Mouse (Mus musculus): ENCODE measurements around the gene Kdm2b. TPM values are rescaled to one million over a fixed set of nuclear protein-coding genes. Genes with fewer than 3 reads are reported as not detected.

The Kdm2b gene
- polyA plus RNA-seq, 1 experiment: 102 TPM

DNA sequence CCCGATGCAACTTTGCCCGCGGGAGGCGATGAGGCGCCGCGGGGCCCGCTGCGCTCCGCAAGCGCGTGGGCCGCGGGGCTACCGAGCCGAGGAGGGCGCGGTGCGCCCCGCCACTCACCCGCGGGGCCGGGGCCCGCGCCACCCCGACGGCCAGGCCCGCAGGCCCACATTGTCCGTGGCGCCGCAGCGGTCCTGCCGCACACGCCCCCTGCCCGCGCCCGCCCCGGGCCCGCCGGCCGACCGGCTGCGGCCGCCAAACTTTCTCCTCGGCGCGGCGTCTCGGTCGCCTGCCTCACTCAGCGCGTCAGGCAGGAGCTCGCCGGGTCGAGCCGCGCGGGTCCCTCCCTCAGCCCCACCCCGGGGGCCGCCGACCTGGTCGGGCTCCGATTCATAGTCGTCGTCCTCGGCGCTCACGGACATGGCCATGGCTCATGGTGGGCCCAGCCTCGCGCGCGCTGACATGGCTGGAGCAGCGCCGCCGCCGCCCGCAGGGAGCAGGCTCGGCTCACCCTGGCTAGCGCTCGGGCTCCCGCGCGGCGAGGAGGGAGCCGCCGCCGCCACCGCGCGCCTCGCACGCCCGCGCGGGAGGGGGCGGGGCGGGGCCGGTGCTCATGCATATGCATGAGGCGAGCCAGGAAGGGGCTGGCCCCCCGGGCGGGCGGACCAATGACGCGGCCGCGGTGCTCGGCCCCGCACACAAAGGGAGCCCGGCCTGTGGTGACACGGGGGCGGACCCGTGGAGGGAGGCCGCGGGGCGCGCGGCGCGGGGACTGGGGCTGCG, 89.7 kb downstream of the Kdm2b start:
- TF ChIP-seq CTCF (IDR thresholded peaks at IDR 0.05; ENCODE audit: borderline replicate concordance, extremely low read depth, insufficient read depth, insufficient read length) (no peak), POLR2A (IDR thresholded peaks at IDR 0.05; ENCODE audit: borderline replicate concordance, extremely low read depth, insufficient read depth, insufficient read length, poor library complexity, severe bottlenecking) (peak; percentile 84)
- peak; percentile 95 for DNase-seq (ENCODE audit: low read depth)

DNA sequence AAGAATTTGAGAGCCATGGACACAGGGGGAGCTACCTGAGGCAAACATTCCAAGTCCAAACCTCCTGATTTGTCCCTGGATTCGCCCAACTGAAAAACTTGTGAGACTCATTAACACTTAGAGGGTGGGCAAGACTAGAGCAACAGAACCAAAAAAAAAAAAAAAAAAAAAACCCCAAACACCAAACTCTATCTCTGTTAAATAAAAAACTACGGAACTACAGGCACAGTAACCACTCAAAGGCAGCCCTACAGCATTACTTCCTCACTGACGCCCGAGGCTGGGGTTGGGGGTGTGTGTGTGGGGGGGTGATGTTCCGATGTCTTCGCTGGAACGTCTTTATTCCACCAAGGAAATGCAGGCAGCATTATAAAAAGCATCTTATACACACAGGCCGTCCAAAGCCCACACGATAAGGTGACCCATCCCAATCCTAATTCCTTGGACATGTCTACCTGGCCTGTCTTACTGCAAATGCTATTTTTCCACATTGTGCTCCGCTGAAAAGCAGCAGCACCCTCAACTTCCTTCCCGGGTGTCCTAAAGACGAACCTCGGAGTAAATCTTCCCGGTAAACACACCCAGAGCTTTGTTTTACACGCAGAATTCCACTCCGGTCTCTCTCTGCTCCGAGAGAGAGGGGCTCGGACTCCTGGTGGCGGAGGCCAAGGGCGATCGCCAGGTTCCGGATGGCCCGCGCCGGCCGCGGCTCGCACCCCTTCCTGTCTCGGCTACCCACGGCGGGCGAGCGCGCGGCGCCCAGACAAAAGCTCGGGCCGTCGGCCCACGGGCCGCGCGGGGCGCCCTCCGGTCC, 90.5 kb downstream of the Kdm2b start:
- TF ChIP-seq CTCF (IDR thresholded peaks at IDR 0.05; ENCODE audit: borderline replicate concordance, extremely low read depth, insufficient read depth, insufficient read length): no peak
- no peak for TF ChIP-seq POLR2A (IDR thresholded peaks at IDR 0.05; ENCODE audit: borderline replicate concordance, extremely low read depth, insufficient read depth, insufficient read length, poor library complexity, severe bottlenecking)

DNA sequence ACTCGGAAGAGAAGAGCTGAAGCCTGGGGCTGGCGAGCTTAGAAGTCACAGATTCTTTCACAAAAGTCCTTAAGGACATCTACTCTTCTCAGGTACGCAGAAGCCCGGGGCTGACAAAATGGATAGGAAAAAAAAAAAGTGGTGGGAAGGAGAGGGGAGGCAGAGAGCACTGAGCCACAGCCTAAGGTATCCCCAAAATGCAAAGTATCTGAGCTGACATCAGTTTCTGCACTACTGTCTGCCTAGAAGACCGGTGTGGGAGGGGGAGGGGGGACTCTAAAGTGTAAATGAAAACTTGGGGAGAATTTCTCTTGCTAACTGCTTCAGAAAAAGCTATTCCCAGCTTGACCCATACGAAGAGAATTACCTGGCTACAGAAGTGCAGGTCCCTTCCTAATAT, 91.5 kb downstream of the Kdm2b start:
- TF ChIP-seq CTCF (IDR thresholded peaks at IDR 0.05; ENCODE audit: borderline replicate concordance, extremely low read depth, insufficient read depth, insufficient read length): no peak
- no peak for TF ChIP-seq POLR2A (IDR thresholded peaks at IDR 0.05; ENCODE audit: borderline replicate concordance, extremely low read depth, insufficient read depth, insufficient read length, poor library complexity, severe bottlenecking)
- no peak for DNase-seq (ENCODE audit: low read depth)

More for the DNA sequence above, 90.5 kb downstream of the Kdm2b start:
- DNase-seq (ENCODE audit: low read depth): peak; percentile 35

DNA sequence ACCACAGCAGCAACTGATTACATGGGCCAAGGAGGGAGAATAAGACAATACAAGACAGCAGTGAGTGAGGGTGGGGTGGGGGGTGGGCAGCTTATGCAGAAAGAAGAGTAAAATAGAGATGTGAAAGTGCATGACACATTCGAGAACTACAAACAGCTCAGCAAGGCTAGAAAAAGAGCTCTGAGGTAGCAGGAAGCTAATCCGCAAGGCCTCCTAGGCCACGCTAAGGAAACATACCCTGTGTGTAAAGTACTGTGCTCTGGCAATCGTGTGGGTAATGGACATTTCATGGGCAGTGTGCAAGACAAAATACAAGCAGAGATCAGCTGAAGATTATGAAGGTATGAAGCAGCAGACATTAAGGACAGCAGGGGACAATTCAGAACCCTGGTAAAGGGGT, 94.8 kb downstream of the Kdm2b start:
- TF ChIP-seq CTCF (IDR thresholded peaks at IDR 0.05; ENCODE audit: borderline replicate concordance, extremely low read depth, insufficient read depth, insufficient read length) (no peak), POLR2A (IDR thresholded peaks at IDR 0.05; ENCODE audit: borderline replicate concordance, extremely low read depth, insufficient read depth, insufficient read length, poor library complexity, severe bottlenecking) (no peak)
- DNase-seq (ENCODE audit: low read depth): no peak

DNA sequence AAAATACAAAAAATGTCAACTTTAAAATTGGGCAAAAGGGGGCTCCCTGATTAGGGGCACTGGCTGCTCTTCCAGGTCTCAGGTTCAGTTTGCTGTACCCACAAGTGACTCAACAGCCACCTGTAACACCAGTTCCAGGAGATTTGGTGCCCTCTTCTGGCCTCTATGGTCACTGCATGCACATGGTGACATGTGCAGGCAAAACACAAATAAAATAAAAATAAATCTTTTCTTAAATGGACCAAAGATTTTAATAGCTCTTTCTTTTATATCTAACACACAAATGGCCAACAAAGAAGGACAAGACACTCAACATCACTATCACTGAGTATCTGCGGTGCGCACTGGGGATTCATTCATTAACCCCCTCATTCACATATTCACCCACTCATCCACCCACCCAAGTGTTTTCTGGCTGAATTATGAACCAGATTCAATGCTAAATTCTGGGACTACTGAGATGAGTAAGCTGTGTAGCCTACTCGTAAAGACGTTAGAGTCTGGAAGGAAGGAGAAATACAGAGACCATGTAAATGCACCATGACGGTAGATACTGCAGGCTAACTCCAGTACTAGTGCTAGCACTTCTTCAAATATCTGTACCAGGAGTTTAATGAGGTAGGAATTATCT, 95.5 kb downstream of the Kdm2b start:
- DNase-seq (ENCODE audit: low read depth): peak; percentile 60
- no peak for TF ChIP-seq POLR2A (IDR thresholded peaks at IDR 0.05; ENCODE audit: borderline replicate concordance, extremely low read depth, insufficient read depth, insufficient read length, poor library complexity, severe bottlenecking)
- peak; percentile 68; the same call in 1 of the 2 replicates for TF ChIP-seq CTCF (IDR thresholded peaks at IDR 0.05; ENCODE audit: borderline replicate concordance, extremely low read depth, insufficient read depth, insufficient read length)

DNA sequence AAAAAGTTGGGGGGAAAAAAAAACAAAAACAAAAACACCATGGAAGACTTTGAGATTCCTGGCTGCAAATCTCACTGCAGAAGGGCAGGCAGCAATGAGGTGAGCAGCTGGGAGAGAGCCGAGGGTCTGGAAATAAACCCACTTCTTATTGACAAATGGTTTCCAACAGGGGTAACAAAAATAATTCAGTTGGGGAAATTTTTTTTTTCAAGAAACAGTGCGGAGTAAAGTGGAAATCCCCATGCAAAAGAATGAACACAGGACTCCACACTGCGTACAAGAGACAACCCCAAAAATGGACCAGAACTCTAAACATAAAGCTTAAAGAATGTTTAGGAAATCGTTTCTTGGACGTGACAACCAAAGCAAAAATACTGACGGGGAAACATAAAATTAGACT, 96.4 kb downstream of the Kdm2b start:
- DNase-seq (ENCODE audit: low read depth): no peak
- no peak for TF ChIP-seq CTCF (IDR thresholded peaks at IDR 0.05; ENCODE audit: borderline replicate concordance, extremely low read depth, insufficient read depth, insufficient read length)
- no peak for TF ChIP-seq POLR2A (IDR thresholded peaks at IDR 0.05; ENCODE audit: borderline replicate concordance, extremely low read depth, insufficient read depth, insufficient read length, poor library complexity, severe bottlenecking)

DNA sequence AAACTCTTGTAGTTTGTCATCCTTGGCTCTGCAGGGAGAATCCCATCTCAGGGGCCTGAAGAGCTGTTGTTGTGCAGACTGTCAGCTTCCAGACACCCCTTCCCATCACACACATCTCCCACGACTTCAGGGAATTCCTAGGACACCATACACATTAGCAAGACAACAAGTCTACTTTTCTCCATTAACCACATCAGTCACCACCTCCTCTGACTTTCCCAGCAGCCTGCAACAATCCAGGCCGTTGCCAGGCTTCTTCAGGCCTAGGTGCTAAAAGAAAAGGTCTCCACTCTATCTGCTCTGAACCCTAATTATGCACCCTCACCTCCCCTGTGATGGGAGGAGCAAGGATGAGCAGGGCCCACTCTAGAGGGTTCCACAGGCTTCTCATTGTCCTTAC, 99.2 kb downstream of the Kdm2b start:
- TF ChIP-seq POLR2A (IDR thresholded peaks at IDR 0.05; ENCODE audit: borderline replicate concordance, extremely low read depth, insufficient read depth, insufficient read length, poor library complexity, severe bottlenecking) (no peak), CTCF (IDR thresholded peaks at IDR 0.05; ENCODE audit: borderline replicate concordance, extremely low read depth, insufficient read depth, insufficient read length) (no peak)
- DNase-seq (ENCODE audit: low read depth): no peak

DNA sequence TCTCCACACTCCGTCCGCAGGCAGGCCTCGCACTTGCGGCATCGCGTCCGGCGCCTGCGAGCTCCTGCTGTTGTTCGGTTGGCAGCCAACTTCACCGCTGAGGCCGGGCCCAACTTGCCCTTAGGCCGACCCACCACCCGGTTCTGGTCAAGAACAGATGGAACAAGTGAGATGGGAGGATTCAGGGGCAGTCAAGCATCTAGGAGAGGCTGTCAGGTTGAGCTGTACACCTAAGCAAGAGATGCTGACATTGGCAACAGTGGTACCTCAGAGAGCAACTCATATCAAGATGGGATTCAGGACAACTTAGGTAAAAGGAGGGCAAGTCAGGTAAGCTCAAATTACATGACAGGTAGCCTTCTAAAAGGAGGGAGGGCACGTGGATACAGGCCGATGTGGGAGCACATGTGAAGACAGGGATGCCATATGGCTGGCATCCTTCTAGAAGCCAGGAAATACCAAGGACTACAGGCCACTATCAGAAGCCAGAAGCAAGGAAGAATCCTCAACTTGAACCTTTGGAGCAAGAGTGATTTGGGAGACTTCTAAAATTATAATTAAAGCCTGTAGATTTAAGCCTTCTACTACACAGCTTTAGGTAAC, 100.9 kb downstream of the Kdm2b start:
- no peak for TF ChIP-seq CTCF (IDR thresholded peaks at IDR 0.05; ENCODE audit: borderline replicate concordance, extremely low read depth, insufficient read depth, insufficient read length)
- no peak for TF ChIP-seq POLR2A (IDR thresholded peaks at IDR 0.05; ENCODE audit: borderline replicate concordance, extremely low read depth, insufficient read depth, insufficient read length, poor library complexity, severe bottlenecking)
- DNase-seq (ENCODE audit: low read depth): no peak

DNA sequence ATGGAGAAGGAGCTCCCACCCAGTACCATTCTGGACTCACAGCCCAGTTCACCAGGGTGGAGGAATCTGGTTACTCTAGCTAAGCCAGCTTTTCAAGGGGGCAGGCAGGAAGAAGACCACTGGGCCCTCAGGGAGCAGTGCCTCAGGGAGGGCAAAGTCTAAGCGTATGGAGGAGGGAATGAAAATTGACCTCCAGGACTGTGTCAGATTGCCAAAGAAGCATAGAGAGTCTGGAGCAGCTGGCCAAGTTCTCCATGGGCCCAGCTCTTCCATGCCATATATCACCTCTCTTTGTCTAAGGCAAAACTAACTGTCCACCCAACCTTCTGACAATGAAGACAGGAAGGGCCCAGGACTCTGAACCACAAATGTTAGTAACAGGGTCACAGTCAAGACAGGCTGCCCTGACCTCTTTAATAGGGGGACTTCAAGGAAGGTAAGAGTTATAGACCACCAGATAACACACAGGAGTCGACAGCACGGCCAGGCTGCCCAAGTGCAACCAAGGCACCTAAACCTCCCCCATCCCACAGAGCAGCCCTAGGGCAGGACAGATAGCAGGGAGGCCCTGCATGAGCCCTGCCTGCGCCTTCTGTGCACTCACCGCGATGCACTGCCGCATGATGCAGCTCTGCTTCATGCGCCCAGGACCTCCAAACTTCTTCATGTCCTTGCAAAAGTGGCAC, 101.6 kb downstream of the Kdm2b start:
- TF ChIP-seq POLR2A (IDR thresholded peaks at IDR 0.05; ENCODE audit: borderline replicate concordance, extremely low read depth, insufficient read depth, insufficient read length, poor library complexity, severe bottlenecking): no peak
- no peak for TF ChIP-seq CTCF (IDR thresholded peaks at IDR 0.05; ENCODE audit: borderline replicate concordance, extremely low read depth, insufficient read depth, insufficient read length)

DNA sequence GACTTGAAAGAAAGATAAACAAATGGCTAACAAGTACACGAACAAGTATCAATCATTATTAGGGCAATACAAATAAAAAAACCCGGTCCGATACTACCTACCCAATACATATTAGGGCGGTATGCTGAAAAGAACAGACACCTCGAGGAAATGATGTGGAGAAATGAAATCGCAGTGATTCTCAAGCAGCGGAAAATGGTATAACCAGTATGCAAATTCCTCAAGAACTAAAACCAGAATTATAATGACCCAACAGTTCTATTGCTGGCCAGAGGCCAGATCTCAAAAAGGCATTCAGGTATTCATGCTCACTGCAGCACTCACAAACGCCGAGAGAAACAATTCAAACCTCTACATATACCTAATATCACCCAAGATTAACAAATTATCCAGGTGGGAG, 102.6 kb downstream of the Kdm2b start:
- no peak for DNase-seq (ENCODE audit: low read depth)
- TF ChIP-seq POLR2A (IDR thresholded peaks at IDR 0.05; ENCODE audit: borderline replicate concordance, extremely low read depth, insufficient read depth, insufficient read length, poor library complexity, severe bottlenecking) (no peak), CTCF (IDR thresholded peaks at IDR 0.05; ENCODE audit: borderline replicate concordance, extremely low read depth, insufficient read depth, insufficient read length) (no peak)

More for the DNA sequence above, 101.6 kb downstream of the Kdm2b start:
- DNase-seq (ENCODE audit: low read depth): no peak
